Mouse (Mus musculus) spleen, postnatal 10 days (tissue): ENCODE measurements around the gene Tnfrsf8.
A peak's percentile ranks its signal among the peaks of the same experiment; 100 is the strongest.

Source experiments
- DNase-seq, 2 experiments: peaks; one replicate each; pipeline ENCODE4 v3.0.0; 2021 to 2022; ENCODE audit warnings: low spot score in 2 of 2

Gene Tnfrsf8

DNA sequence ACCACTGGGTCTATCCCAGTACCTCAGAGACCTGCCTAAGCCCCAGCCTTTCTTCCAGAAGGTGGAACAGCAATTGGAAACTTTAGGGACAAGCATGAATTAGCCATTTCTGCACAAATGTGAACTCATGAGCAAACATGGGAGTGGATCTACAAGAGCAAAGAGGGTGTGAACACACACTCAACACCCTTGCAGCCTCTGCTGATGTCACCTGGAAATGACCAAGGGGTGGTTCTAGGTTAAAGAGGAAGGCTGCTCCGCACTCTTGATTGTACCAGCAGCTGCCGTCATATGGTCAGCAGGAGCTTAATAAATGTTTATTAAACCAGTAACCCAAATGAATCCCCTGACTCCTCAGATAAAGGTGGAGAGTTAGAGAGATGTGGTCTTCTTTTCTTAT, 84.3 kb downstream of the Tnfrsf8 start:
- DNase-seq: no peak

DNA sequence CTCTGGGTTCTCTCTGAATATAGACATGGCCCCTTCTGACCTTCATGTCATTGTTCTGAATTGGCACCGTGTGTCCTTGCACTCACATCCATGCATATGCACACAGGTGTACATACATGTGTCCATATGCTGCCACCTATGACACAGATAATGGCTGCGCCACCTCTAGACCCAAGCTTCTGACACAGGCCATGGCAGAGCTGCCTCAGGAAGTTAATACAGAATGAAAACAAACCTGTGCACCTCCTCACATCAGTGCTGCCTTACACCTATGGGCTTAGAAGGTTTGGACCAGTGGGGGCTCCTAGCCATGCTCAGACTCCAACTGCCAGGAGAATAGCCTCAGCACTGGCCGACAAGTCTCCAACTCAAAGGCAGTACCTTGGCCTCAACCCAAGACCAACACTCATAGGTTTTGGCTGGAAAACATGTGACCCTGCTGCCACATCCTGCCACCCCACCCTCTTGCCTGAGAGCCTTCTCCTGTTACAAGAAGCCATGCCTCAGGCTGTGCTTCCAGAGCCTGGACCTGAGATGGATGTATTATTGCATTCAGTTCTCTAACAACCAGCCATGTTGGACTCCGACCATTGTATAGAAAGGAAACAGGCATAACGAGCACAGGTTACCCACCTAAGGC, 85.3 kb downstream of the Tnfrsf8 start:
- DNase-seq: no peak

DNA sequence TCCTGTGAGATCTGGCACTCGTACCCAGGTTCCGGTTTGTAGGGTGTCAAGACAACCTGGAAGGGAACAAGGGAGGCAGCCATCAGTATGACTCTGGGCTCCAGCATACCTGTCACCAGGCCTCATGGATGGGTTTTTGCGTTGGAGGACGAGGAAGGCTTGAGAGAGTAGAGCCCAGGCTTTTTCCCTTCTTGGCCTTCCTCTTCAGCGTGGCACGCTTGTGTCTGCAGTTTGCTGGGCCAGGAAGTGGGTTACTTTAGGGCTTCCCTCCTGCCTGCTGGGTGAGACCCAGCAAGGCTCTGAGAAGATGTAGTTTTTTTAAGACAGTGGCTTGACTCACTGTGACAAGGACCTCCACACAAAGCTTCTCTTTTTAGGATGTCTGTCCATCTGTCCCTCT, 85.9 kb downstream of the Tnfrsf8 start:
- no peak for DNase-seq

DNA sequence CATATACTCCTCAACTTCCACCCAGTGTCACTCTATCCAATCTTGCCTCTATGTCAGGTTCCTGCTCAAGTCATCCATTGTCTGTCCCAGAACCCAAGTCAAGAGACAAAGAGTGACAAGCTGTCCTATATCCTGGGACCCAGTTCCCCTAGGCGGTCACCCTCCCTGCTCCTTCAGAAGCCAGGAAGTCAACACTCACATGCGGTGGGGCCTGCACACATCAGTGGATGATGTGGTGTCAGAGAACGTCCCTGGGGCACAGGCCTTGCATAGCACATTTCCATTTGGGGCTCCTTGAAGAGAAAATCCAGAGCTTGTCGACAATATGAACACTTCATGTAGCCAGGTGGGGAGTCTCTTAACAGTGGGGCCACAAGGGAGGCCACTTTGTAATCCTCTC, 90.4 kb downstream of the Tnfrsf8 start:
- no peak for DNase-seq

DNA sequence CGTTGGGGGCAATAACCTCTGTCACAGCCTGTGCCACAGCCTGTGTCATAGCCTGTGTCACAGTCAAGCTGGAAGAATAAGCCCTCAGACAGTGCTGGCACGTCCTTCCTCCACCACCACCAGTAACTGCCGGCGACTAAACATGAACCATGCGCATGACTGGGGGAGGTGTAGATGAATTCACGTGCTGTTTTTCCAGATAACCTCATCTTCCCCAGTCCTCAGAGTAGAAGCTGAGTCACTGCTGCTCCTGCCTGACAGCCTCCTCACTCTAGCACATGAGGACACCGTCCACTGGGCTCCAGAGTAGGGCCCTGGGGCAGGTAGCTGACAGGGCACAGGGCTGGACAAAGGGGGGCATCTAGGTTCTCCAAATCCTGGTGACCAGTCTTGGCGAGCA, 92.9 kb downstream of the Tnfrsf8 start:
- peak in 1 of 2 experiments; percentile 38 for DNase-seq

DNA sequence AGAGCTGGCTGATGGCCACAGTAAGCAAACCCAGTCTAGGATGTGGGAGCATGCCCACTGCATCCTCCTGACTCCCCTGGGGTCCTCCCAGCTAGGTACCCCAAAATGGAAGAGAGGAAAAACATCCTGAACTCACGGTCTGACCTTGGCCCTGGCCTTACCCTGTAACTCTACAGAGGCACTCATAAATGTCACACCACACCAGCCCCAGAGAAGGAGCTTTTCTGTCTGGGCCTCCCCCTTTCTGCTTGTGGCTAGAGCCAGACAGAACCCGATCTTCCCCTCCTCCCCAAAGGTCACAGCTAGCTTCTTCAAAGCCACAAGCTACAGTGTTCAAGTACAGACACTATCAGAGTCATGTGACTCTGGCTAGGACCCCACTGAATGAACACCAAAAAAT, 93.6 kb downstream of the Tnfrsf8 start:
- DNase-seq: no peak

DNA sequence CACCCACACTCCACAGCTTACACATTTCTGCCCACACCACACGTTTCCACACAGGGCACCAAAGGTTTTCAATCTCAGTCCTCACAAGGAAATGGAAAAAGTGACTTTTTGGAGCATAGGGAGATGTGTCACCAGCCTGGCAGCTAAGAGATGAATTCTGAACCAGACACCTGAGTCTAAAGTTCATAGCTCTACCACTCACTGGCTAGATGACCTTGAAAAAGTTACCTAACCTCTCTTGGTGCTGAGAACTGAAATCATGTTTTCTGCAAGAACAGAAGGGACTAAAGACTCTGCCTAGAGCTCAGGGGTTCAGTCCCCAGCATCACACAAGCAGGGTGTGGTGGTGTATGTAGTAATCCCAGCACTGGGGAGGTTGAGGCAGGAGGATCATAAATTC, 95.0 kb downstream of the Tnfrsf8 start:
- DNase-seq: no peak

DNA sequence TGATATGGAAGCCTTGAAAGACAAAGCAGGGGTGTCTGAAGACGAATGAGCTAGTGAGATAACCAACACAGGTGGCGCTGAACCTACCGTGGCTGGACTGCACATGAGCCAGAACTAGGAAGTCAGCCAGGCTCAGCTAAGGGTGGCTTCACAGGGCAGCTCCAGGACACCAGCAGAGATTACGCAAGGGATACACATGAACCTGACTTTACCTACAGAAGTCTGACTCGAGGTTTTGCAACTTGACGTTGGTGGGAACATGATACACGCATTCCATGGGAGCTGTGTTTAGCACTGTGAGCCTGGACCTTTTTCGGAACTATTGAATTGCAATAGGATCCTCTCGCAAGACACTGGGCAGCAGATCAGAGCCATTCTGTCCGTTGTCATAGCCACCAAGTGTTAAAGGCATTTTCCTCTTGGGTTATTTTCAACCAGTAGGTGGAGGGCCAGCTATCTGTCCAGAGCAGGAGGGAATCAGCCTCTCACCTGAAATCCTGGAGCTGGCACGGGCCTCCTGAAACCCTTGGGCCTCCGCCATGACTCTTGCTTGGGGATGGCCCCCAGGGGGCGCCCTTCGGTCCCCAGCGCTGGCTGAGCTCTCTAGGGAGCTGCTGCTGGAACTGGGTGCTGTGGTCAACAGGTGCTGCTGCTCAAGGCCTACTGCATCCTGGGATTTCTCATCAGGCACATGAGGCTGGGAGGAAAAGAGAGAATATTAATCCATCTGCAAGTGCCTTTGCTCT, 95.6 kb downstream of the Tnfrsf8 start:
- DNase-seq: peak; percentile 47 to 73

DNA sequence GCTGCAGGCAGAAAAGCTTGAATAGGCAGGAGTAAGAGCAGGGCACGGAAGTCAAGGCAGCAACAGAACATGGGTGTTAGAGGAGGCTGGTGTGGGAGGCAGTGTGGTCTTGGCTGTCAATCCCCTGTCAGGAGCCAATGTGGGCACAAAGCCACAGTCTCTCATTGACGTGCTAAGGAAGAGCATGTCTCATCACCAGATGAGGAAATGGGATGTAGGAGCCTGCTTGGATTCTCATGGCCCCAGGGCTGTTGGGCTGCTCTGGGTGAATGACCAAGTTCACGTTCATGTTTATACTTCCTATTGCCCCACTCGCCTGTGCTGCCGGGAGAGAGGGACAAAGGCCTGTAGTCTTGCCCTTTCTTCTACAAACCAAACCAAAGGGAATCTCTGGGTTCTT, 97.1 kb downstream of the Tnfrsf8 start:
- DNase-seq: no peak
